Mouse (Mus musculus) frontal cortex, postnatal 36 days (tissue): ENCODE measurements around the gene Stim2.

Experiments used
- DNase-seq, 2 experiments: peaks; one replicate each; pipeline ENCODE4 v3.0.0; 2022; ENCODE audit warnings: low spot score in 2 of 2

Stim2 gene

DNA sequence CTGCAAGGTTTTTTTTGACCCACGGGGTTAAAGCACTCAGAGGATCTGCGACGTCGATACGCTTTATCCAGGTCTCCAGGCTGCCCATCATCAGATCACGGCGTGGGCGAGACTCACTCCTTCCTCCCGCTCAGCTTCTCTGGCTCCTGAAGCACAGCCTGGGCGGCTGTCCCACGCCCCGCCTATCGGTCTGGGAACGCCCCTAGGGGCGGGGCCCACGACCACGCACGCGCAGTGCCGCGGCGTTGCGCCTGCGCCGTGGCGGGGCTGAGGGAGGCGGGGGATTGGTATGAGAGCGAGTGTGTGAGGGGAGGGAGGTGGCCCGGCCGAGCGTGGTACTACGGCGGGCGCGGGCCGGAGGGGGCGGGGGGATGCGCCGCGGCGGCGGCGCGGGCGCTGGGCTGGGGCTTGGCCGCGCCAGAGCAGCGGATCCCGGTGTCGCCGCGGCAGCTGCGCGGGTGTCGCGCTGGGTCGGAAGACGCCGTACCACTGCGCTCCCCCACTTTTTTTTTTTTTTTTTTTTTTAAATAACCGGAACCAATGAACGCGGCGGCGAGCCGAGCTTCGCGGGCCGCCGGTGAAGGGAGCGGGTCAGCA, at the start of gene Stim2:
Gene Stim2 (plus strand): TSS at position 354 of the 597 bp plus-strand sequence.
- DNase-seq, result peak; percentile 92

DNA sequence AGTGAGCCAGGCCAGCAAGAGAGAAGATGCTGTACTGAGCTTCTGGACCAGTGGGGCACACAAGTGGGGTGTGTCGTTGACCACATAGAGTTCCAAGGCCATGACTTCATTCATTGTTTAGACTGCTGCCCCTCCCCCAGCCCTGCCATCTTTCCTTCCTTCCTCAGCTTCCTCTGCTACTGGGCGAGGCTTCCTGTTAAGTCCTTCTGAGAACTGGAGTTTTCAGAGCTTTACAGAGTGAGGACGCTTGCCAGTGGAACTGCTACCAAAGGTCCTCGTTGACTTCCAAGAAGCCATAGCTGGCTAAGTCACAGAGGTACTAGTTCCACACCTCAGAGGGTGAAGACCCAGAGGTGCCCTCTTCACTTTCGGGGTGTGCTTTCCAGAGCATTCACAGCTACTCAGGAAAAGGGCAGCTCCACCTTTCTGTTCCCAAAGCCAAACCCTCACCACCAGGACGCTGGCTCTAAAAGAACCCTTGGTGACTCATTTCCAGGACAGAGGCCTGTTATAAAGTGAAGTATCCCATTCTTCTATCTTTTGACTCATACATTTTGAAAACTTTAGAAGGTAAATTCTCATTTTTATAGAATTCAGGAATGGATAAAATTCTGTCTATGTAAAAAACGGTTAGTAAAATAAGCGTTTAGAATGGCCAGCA, 49.6 kb upstream of the Stim2 start:
- DNase-seq, result no peak

- no peak for DNase-seq
These were observed 48.1 kb upstream of the Stim2 start for GRCm38 (mm10) chr5:53950189-53950588.

DNA sequence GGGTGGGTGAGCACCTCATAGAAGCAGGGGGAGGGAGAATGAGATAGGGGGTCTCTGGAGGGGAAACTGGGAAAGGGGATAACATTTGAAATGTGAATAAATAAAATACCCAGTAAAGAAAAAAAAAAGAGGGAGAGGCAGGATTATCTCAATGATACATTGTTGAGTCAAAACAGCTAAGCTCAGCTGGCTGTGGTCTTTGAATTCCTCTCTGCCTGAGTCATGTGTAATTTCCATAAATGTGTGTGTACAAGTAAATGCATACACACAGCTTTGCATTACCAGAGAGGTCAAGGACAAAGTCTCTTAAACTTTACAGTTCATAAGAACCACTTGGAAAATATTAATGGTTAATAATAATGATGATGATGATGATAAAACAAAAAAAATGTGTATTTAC, 45.1 kb upstream of the Stim2 start:
- no peak for DNase-seq

- DNase-seq, result no peak
These were observed 44.5 kb upstream of the Stim2 start for GRCm38 (mm10) chr5:53953797-53954196.

DNA sequence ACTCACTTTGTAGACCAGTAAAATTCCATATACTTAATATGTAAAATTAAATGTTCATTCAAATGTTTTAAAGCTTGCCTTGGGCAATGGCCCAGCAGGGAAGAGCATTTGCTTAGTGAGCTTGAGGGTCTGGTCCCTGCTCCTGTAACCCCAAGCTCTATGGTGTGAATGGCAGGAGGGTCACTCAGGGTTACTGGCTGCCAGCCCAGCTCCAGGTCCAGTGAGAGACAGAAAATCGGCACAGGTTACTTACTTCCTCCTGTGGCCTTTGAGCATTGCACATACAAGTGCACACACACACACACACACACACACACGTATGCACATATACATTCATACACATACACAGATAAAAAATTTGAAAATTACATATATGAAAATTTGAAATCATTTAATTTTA, 42.3 kb upstream of the Stim2 start:
- no peak for DNase-seq

- DNase-seq, result no peak
These were observed 41.6 kb upstream of the Stim2 start for GRCm38 (mm10) chr5:53956396-53957314.

DNA sequence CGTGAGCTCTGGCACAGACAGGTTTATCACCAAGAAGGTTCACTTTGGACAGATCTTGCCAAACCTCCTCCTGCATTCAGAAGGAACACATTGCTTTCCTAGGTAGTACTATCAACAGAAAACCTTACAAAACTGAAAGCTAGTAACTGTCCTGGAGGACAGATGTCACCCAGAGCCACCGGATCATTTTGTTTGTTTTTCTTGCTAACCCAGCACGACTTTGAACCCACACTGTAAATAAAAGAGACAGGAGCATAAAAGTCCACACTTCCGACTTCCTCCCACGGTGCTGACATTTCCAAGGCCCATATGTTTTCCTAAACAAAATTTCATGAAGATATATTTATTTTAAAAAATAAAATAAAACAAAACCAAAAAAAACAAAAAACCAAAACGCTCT, 41.0 kb upstream of the Stim2 start:
- no peak for DNase-seq

- DNase-seq, result no peak
These were observed 37.1 kb upstream of the Stim2 start for GRCm38 (mm10) chr5:53961229-53961628.

DNA sequence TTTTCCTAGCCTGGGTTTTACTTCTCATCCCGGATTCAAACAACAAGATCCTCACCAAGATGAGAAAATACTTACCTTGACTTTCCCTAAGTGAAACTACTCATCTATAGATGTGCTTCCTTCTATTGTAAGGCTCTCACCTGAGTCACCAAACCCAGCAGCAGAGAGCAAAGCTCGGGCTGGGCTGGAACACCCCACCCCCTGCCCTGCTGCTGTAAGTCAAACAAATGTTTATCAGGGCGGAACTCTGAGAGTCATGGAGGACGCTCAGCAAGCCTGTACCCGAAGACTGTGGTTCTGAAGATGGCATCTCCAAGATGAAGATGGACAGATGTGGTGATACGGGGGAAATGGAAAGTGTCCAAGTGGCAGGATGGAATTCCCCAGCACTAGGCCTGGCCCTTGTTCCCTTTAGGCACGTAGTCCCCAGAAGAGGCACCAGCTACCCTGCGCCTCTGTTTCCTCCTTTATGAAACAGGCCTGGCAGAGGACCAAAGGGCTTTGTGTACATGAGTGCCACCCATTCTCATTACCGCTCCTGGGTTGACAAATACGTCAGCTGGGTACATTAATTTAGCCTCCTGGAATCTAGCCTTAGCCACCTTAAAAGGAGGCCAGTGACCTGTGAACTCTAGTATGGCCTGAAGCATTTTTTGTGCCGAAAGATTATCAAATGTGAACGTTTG, 36.3 kb upstream of the Stim2 start:
- no peak for DNase-seq

GRCm38 (mm10) chr5:53965656-53966055, 32.6 kb upstream of the Stim2 start:
- DNase-seq, result no peak

DNA sequence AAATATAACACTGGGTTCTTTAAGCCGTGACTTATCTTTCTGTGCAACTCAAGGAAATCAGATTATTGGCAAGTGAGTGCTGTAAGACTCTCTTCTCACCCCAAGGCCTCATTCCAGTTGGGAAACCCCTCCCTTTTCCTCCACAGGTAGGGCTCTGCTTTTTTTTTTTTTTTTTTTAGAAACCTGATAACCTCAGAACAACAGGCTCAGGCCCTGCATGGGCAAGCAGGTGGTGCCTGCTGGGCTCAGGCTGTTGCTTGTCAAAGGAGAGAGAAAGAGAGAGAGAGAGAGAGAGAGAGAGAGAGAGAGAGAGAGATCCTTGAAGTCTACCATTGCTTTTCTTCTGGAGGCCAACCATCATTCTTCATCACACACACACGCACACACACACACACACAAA, 30.7 kb upstream of the Stim2 start:
- no peak for DNase-seq

DNA sequence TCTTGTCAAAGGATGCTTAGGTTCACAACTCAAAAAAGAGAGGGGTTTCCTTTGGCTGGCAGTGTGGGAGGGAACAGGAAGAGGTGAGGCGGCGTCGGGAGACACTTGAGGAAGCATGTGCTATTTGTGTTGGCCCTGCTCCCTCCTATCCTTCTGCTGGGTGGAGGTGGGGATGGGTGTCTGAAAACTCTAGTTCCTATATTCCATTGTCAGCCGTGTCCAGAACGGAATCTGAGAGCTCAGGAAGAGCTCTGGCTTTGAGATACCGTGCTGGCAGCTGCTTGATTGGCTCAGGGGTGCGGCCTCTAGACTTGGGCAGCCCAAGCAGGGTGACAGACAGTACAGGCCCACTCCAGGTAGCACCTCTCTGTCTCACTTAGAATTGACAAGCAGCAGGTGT, 28.1 kb upstream of the Stim2 start:
- DNase-seq, result no peak

- no peak for DNase-seq
These were observed 27.1 kb upstream of the Stim2 start for GRCm38 (mm10) chr5:53971201-53971600.

GRCm38 (mm10) chr5:53972905-53973304, 25.4 kb upstream of the Stim2 start:
- DNase-seq, result no peak

GRCm38 (mm10) chr5:53976497-53976896, 21.8 kb upstream of the Stim2 start:
- DNase-seq, result no peak

DNA sequence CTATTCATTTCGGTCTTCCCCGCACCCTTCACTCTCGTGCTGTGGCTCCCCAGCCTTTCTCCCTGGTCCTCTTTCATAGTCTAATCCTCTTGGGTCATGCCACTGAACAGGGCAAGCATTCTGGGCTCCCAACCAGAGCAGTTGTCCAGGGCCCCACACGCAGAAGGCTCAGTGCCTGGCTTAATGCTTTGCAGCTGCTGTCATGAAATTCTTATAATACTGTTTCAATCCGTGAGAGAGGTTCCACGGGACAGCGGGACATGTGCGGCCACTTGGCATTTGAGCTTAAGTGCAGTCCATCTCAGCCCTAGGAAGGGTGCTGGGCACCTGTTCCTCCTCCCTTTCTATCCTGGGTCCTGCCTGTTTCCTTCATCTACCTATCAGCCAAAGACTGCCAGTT, 21.2 kb upstream of the Stim2 start:
- DNase-seq, result no peak

DNA sequence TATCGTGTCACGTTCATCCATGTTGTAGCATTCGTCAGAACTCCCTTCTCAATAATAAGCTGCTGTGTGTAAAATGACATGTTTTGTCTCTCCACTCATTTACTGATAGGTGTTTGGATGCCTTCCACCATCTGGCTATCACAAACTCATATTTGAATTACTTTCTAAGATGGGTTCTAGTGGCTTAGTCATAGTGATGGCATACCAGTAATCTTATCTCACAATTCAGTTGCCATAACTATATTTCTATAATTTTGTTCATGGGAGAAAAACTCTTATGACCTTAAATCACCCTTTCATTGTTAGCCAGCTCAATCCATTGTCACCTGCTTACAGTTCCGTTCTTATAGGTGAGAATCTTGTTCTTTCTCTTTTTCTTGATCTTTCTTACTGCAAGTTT, 14.9 kb upstream of the Stim2 start:
- no peak for DNase-seq

DNA sequence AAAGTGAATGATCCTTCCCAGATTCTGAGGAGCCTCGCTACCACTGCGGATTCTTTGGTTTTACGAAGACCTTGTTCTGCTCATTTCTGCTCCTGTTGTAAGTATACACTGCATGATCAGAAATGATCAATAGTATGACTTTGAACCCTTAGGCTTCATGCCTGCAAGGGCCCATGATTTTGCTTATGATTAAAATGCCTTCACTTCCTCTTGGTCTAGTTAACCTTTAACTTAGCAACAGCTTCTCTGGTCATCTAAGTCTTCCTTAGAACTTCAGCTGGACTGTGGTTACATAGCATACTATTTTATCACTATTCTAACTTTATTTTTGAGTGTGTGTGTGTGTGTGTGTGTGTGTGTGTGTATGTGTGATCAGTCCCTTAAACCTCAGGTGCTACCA, 12.7 kb upstream of the Stim2 start:
- no peak for DNase-seq

DNA sequence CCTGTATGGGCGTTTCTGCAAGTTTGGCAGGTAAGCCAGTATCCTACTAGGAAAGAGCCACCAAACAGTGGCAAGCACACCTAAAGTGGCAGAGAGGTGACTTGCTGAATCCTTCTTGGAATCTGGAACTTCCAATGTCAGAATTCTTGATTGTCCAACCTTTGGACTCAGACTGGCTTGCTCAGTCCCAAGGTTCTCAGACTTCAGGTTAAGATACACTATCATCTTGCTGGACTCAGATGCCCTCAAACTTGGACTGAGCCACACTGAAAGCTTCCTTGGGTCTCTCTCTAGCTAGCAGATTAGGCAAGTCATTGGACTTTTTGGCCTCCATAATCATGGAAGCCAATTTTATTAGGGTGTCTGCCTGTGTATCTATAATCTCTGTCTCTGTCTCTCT, 10.8 kb upstream of the Stim2 start:
- no peak for DNase-seq

DNA sequence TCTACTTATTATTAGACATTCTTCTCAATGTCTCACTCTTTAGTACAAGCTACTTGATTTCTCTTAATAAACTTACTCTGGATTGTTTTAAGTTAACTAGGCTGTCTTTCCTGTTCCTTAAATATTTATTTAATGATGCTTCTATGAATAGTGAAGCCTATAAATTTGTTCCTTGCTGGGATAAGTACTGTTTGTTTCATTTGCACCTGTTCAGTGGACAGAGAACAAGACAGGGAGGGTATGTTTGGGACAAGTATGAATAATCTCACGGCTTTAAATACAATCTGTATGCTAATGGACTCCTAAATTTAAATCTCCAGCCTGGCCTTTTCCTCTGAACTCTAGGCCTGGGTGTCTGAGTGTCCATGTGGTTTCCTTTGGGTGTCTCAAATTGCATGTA, 10.2 kb upstream of the Stim2 start:
- DNase-seq, result no peak

DNA sequence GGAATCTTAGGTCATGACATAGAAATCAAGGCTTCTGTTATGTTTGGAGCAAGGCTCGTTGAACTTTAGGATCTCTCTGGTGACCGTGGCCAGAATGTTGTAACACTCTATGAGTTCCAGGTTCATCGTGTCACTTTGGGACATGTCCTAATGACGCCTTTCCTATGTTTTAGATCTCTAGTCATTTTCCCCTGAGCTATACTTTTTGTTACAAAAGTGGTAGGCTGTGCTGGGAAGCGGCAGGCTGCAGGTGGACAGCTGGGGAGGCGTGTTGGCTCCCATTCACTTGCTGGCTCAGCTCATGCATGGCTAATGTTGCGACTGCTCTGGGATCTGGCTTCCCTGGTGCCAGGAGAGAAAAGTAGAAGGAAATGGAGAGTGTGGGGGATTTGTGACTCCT, 5.7 kb upstream of the Stim2 start:
- peak; percentile 73 to 83 for DNase-seq
